In the genomic region with DNA sequence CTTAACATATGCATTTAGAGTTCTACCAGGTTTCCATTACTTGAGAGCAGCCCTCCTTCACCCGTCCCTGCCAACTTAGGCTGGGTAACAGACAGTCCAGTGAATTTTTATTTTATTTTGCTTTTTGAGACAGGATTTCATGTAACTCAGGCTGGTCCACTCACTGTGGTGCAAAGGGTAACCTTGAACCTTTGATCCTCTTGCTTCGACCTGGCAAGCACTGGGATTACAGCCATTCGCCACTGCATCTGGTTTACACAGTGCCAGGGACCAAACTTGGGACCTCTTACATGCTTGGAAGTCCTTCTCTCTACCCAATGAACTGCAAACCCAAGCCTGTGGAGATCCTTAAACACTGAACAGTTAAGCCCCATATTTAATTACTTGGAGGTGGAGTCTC, we compare ENCODE assay signal across 16 mouse cellular contexts. TPM values are rescaled to one million over a fixed set of nuclear protein-coding genes. Genes with fewer than 3 reads are reported as not detected.
"Had no signal": no experiment of that assay in that cellular context is flagged by ENCODE, and none has a peak within 500 bp of the region (broad histone marks: within the 10 kb centered on the region; RNA-seq: fewer than 3 reads in every experiment).

No protein-coding gene starts in this region.

- H3K27ac ChIP-seq: heart, adult 2 months; heart, embryonic 13.5 days; heart, embryonic 15.5 days; hindbrain, embryonic 13.5 days; hindbrain, embryonic 15.5 days; hindbrain, postnatal 0 days; kidney, embryonic 15.5 days; kidney, postnatal 0 days; limb, embryonic 13.5 days; limb, embryonic 15.5 days; liver, embryonic 13.5 days; liver, embryonic 15.5 days had no signal

- H3K4me1 ChIP-seq: heart, embryonic 13.5 days; heart, embryonic 15.5 days; hindbrain, embryonic 13.5 days; limb, embryonic 13.5 days; limb, embryonic 15.5 days had no signal

- H3K4me3 ChIP-seq: heart, adult 2 months; heart, embryonic 13.5 days; heart, embryonic 15.5 days; hindbrain, embryonic 13.5 days; hindbrain, embryonic 15.5 days; kidney, embryonic 15.5 days; limb, embryonic 13.5 days; limb, embryonic 15.5 days; liver, embryonic 13.5 days; liver, embryonic 15.5 days had no signal

- H3K27me3 ChIP-seq: heart, embryonic 15.5 days; hindbrain, embryonic 15.5 days; limb, embryonic 13.5 days; limb, embryonic 15.5 days had no signal

- H3K36me3 ChIP-seq: heart, embryonic 13.5 days; heart, embryonic 15.5 days; hindbrain, embryonic 13.5 days; hindbrain, embryonic 15.5 days; kidney, embryonic 15.5 days; limb, embryonic 13.5 days; limb, embryonic 15.5 days; liver, embryonic 13.5 days; liver, embryonic 15.5 days had no signal

- H3K9ac ChIP-seq: forebrain, postnatal 0 days; heart, embryonic 15.5 days; hindbrain, embryonic 13.5 days; hindbrain, embryonic 15.5 days; kidney, embryonic 15.5 days; limb, embryonic 13.5 days; limb, embryonic 15.5 days; liver, embryonic 13.5 days; liver, embryonic 15.5 days had no signal

RNA-seq across cellular contexts. Expression of gene Rpgrip1, which starts 14.1 kb away (rescaled TPM):
- total RNA-seq: gastrocnemius, adult 8-10 months; gastrocnemius, postnatal 36 days; heart, postnatal 36 days had no signal
